Mouse (Mus musculus) hindbrain, embryonic 10.5 days (tissue): ENCODE measurements around the gene Crtac1. TPM values are rescaled to one million over a fixed set of nuclear protein-coding genes. Genes with fewer than 3 reads are reported as not detected.
A peak's percentile ranks its signal among the peaks of the same experiment; 100 is the strongest.

Experiments
- DNase-seq: peaks from one replicate; pipeline ENCODE4 v3.0.0-alpha.2; 2017; ENCODE audit warnings: low spot score
- H3K27ac ChIP-seq: fragments of 300-500 bp; sonication (generic); 2 replicates; pipeline ENCODE4 v1.5.1; 2016; ENCODE audit warnings: mild to moderate bottlenecking, moderate library complexity
- H3K27me3 ChIP-seq: fragments of 300-500 bp; sonication (generic); 2 replicates; pipeline ENCODE4 v1.6.1; 2016; ENCODE audit warnings: mild to moderate bottlenecking; ENCODE audit not compliant: poor library complexity, insufficient read depth, severe bottlenecking
- H3K36me3 ChIP-seq: fragments of 300-500 bp; sonication (generic); 2 replicates; pipeline ENCODE4 v1.6.1; 2016; ENCODE audit warnings: mild to moderate bottlenecking, moderate library complexity
- H3K4me1 ChIP-seq: fragments of 300-500 bp; sonication (generic); replicated peaks from 2 replicates; pipeline ENCODE4 v1.6.1; 2016; ENCODE audit warnings: mild to moderate bottlenecking
- H3K4me3 ChIP-seq: fragments of 300-500 bp; sonication (generic); 2 replicates; pipeline ENCODE4 v1.5.1; 2016; ENCODE audit warnings: mild to moderate bottlenecking, moderate library complexity
- H3K9me3 ChIP-seq: fragments of 300-500 bp; sonication (generic); 2 replicates; pipeline ENCODE4 v1.6.1; 2016; ENCODE audit warnings: mild to moderate bottlenecking, moderate library complexity
- WGBS: fragments of 180-500 bp; shearing (Covaris S2); methylation state at CpG from one replicate; pipeline ENCODE4 v1.1.7; 2016; 5-methylcytosine and 5-hydroxymethylcytosine counted together
- polyA plus RNA-seq: library from polyadenylated mRNA; unstranded; fragments of >200 nt; fragmentation: Nextera tagmentation; extraction: Ambion mirVana; gene quantifications from 2 replicates; pipeline ENCODE4 v1.2.1, GENCODE M21; 2016

Gene Crtac1
- polyA plus RNA-seq, 1 experiment from 2014 or later: 8.8 TPM

DNA sequence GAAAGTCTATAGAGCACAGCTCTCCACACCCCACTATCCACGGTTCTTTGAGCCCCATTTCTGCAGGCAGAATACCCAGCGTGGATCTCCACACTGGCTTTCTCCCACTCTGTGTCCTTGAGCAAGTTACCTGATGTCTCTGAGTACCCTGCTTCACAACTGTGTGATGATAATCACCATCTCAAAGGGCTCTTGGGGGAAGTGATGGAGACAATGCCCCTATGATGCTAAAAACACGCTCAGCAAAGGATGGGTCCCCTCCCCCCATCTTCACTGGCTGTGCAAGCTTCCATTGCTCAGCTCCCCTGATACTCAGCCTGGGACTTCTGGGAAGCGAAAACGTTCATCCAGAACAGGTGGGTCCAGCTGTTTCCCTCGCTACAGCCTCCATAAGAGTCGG is 73.2 kb downstream of the Crtac1 start:
- WGBS: 61% methylated on average over 7 of the region's 7 CpGs
- H3K9me3 ChIP-seq: peaks cover 4% of the 10 kb centered on the region
- H3K4me3 ChIP-seq: no peak overlapping the region
- no peaks in the 10 kb centered on the region for H3K36me3 ChIP-seq
- H3K4me1 ChIP-seq: peaks cover 14% of the 10 kb centered on the region
- H3K27me3 ChIP-seq: no peaks in the 10 kb centered on the region
- no peak overlapping the region for H3K27ac ChIP-seq
- no peak for DNase-seq

DNA sequence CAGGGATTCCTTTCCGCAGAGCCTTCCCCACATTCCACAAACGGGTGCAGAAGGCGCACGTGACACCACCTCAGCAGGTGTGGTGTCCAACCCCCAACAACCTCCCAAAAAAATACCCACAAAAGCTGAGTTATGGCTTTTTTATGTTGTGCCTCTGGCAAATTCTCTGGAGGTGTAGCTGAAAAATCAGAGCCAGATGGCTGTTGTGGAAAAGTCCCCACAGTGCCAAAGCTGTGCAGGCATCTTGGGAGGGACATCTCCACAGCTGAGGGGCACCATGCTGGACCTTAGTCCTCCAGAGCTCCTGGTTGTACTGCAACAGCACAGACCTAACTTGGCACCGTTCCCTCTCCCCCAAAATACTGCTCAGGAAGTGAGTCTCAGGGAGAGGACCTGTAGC is 74.7 kb downstream of the Crtac1 start:
- H3K4me1 ChIP-seq: peaks cover 14% of the 10 kb centered on the region
- H3K36me3 ChIP-seq: no peaks in the 10 kb centered on the region
- no peaks in the 10 kb centered on the region for H3K27me3 ChIP-seq
- H3K27ac ChIP-seq: no peak overlapping the region
- 82% methylated on average over 5 of the region's 5 CpGs for WGBS
- H3K9me3 ChIP-seq: no peaks in the 10 kb centered on the region
- no peak for DNase-seq
- no peak overlapping the region for H3K4me3 ChIP-seq

DNA sequence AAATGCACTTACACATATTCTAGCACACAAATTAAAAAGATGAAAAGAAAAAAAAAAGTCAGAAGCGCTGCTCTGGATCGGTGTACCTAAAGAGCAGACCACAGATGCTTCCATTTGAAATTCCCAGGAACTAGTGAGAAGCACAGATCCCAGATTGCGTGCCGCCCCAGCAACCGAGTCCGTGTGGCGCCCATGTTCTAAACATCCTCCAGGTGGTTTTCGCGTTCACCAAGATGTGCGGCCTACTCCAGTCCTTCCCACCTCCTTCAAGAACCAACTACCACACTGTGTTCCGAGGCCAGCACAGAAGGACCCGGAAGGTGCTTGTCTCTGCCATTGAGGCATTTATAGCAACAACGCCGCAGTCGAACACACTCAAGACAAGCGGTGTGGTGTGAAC is 76.1 kb downstream of the Crtac1 start:
- no peak for DNase-seq
- no peak overlapping the region for H3K4me3 ChIP-seq
- no peaks in the 10 kb centered on the region for H3K36me3 ChIP-seq
- no peaks in the 10 kb centered on the region; the same call in 1 of the 2 replicates for H3K9me3 ChIP-seq
- H3K4me1 ChIP-seq: peaks cover 14% of the 10 kb centered on the region
- 93% methylated on average over 16 of the region's 16 CpGs for WGBS
- no peaks in the 10 kb centered on the region for H3K27me3 ChIP-seq
- H3K27ac ChIP-seq: no peak overlapping the region

DNA sequence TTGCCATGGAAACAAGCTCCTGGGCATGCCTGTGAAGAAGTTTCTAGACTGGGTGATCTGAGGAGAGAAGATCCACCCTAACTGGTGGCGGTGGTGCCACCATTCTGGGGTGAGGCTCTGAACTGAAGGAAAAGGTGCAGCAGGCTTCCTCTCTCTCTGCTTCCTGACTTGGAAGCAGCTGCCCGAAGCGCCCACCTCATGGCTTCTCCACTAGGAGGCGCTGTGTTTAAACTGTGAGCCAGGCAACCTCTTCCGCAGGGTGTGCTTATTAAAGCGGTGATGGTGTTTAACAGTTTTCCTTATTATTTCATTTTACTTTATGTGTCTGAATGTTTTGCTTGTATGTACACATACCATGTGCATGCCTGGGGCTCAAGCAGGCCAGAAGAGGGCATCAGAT is 90.4 kb downstream of the Crtac1 start:
- 46% methylated on average over 6 of the region's 6 CpGs for WGBS
- Histone ChIP-seq H3K4me1 (no peaks in the 10 kb centered on the region), H3K36me3 (no peaks in the 10 kb centered on the region), H3K4me3 (no peak overlapping the region), H3K27me3 (no peaks in the 10 kb centered on the region), H3K27ac (no peak overlapping the region), H3K9me3 (no peaks in the 10 kb centered on the region)
- DNase-seq: peak; percentile 51

DNA sequence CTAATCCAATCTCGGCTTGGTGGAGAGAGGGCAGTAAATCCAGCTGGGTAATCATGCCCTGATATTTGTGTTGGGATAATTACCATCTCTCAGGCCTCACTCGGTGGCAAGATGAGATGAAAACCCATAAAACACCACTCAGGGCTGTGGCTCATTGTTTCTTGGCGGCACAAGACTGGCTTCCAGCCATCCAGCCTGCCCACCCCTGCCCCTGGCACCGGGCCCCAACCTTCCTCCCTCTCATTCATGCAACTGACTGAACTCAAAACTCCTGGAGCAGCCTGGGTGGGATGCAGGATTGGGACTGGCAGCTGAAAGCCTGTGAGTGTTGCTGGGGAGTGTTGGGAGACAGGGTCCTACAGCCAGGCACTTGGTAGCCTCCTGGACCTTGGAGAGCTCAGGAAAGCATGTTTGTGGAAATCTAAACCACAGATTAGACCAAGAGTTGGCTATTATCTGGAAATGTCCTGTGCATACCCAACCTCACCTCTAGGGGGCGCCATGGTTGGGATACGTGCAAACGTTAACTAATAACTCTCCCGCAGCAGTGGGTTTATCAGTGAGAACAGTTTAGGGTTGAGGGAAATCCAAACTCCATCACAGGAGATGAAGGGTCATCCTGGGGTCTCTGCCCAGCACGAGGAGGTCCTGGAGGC is 99.4 kb downstream of the Crtac1 start:
- Histone ChIP-seq H3K4me3 (no peak overlapping the region), H3K27ac (no peak overlapping the region), H3K4me1 (0 out of 2 replicates have a peak, but pooled peaks cover under 1% of the 10 kb centered on the region), H3K9me3 (no peaks in the 10 kb centered on the region), H3K27me3 (peaks cover 9% of the 10 kb centered on the region; the same call in 1 of the 2 replicates), H3K36me3 (no peaks in the 10 kb centered on the region)
- 60% methylated on average over 9 of the region's 9 CpGs for WGBS
- DNase-seq: no peak

DNA sequence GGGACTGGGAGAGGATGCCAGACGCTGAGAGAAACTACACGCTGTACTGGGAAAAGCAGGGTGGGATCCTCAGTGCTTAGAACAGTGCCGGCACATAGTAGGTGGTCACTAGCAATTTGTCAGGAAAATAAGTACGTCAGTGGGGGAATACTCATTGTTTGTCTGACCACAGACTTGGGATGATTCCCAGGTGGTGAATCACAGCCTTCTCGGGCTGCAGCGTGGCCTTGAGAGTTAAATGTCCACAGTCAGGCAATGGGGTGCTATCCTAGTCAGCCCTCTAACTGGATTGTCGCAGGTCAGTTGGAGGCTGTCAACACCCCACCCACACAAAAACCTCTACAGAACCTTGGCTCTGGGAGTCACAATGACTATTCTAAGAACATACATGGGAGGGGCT is 100.1 kb downstream of the Crtac1 start:
- Histone ChIP-seq H3K27ac (no peak overlapping the region), H3K4me3 (no peak overlapping the region), H3K27me3 (peaks cover 11% of the 10 kb centered on the region), H3K36me3 (no peaks in the 10 kb centered on the region), H3K9me3 (no peaks in the 10 kb centered on the region), H3K4me1 (peaks cover 8% of the 10 kb centered on the region)
- 87% methylated on average over 7 of the region's 7 CpGs for WGBS
- no peak for DNase-seq

DNA sequence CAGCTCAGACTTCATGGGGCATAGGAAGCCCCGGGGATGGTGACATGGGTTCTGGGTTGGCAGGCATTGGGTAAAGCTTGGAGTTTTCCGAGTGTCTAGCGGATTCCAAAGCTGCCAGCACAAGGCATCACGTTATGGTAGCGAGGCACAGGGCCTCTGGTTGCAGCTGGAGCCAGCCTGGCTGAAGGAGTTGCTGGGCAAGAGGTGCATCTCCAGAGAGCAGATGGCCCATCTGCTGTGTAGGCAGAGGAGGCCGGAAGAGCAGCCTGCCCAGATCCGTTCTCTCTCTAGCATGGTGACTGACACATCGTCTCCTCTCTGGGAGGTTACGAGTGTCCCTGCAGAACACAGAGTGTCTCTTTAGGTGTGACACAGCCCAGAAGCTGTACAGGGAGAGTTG is 103.4 kb downstream of the Crtac1 start:
- DNase-seq: no peak
- no peaks in the 10 kb centered on the region for H3K9me3 ChIP-seq
- no peak overlapping the region for H3K27ac ChIP-seq
- peaks cover 14% of the 10 kb centered on the region for H3K4me1 ChIP-seq
- no peak overlapping the region for H3K4me3 ChIP-seq
- WGBS: 82% methylated on average over 9 of the region's 9 CpGs
- peaks cover 38% of the 10 kb centered on the region for H3K27me3 ChIP-seq
- no peaks in the 10 kb centered on the region for H3K36me3 ChIP-seq

DNA sequence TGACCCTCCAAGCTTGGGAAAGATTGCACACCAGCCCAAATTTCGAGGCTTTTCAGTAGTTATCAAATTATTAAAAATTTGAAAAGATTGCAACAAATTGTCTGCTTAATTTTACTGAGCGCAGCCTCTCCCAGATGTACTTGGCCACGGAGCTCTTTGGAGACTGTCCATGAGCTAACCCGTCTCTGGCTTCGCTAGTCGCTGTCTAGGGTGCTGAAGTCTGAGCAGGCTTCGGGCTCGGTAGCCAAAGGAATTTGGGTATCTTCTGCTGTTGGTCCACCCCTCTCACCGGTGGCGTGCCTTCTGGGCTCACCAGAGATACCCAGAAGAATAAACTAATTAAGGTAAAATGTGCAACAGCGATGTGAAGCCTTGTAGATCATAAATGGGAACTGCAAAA is 105.7 kb downstream of the Crtac1 start:
- no peak overlapping the region for H3K27ac ChIP-seq
- H3K27me3 ChIP-seq: peaks cover 43% of the 10 kb centered on the region
- peak; percentile 71 for DNase-seq
- no peak overlapping the region for H3K4me3 ChIP-seq
- 10% methylated on average over 11 of the region's 11 CpGs for WGBS
- no peaks in the 10 kb centered on the region for H3K36me3 ChIP-seq
- H3K9me3 ChIP-seq: no peaks in the 10 kb centered on the region
- peaks cover 31% of the 10 kb centered on the region for H3K4me1 ChIP-seq

DNA sequence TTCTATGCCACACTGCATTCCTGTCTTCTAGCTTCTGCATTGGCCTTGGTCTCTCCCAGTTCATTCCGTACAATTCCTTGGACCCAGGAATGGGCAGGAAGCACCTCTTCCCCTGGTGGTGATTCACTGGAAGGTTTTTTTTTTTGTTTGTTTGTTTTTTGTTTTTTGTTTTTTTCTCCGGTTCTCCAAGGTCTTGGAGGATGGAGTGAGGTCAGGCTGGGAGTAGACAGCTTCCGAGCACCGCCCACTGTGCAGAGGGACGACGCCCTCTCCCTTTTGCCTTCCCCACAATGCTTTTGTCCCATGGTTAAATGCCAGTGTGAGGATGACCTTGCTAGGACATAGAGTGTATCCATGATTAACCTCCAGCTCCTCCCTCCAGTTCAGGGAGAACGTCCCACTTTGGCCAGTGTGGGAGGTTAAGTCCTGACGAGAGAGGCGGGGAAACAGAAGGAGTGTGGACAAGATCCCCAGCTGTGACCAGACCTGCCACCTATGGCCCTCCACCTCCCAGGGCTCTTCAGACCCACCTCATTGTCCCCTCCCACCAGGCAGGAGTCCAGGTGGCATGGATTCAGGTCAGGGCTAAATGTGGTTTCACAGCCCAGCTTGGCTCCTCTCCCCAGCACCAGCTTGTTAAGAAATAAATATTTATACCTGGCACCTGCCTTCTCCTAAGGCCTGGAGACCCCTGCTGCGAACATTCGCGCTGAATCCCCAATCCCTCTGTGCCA is 109.1 kb downstream of the Crtac1 start:
- no peaks in the 10 kb centered on the region for H3K9me3 ChIP-seq
- no peaks in the 10 kb centered on the region for H3K36me3 ChIP-seq
- no peak for DNase-seq
- H3K4me3 ChIP-seq: no peak overlapping the region
- peaks cover 61% of the 10 kb centered on the region for H3K27me3 ChIP-seq
- WGBS: 38% methylated on average over 12 of the region's 12 CpGs
- H3K4me1 ChIP-seq: peaks cover 51% of the 10 kb centered on the region
- no peak overlapping the region for H3K27ac ChIP-seq

DNA sequence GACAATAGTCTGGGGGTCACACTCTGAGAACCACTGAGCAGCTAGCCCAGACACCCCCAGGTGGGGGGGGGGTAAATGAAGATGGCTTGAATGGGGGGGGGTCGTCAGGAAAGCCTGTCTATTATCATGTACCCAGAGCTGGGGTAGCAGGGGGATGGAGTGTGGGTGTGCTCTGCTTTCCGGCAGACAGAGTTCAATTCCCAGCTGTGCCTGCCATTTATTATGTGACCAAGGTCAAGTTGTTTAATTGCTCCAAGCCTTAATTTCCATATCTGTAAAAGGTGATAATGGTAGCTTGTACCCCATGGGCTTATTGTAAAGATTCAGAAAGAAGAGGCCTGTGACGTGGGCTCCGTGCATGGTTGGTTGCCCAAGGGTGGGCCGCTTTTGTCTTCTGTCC is 109.6 kb downstream of the Crtac1 start:
- no peak overlapping the region for H3K4me3 ChIP-seq
- DNase-seq: no peak
- no peaks in the 10 kb centered on the region for H3K9me3 ChIP-seq
- peaks cover 53% of the 10 kb centered on the region for H3K4me1 ChIP-seq
- peaks cover 67% of the 10 kb centered on the region for H3K27me3 ChIP-seq
- 0 out of 2 replicates have a peak overlapping the region, but pooled peaks have one; percentile 17 for H3K27ac ChIP-seq
- H3K36me3 ChIP-seq: no peaks in the 10 kb centered on the region
- 31% methylated on average over 5 of the region's 5 CpGs for WGBS

DNA sequence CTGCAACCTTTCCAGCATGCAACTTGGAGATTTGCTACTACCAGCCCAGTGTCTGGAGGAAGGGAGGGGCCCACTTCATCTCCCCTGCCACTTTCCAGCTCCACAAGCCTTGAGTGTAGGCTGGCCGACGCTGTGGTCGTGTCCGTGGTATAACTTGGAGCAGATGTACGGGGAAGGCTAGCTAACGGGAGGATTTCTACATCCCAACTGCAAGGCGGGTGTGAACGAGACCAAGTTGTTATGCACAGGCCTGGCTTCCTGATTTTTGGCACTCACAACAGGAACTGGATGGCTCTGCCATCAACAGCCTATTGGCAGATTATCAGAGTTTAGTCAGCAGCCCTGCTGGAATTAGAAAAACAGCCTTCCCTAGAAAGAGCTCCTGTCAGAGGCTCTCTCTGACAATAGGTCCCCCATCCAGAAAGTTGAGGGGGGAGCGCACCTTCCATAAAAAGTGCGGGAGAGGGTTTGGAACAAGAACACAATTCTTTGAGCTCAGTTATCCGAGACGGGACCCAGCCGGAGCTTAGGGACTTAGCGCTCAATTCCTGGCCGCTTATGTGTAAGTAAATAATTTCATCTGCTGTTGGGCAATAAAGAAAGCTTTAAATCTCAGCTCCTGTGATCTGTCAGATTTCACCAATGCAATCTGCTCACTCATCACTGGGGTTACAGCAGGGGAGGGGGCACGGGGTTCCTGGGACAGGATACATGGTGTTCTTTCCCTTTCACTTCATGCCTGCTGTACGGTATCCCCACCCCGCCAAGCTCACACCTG is 113.7 kb downstream of the Crtac1 start:
- Histone ChIP-seq H3K27me3 (peaks cover 46% of the 10 kb centered on the region), H3K27ac (peak overlapping the region; percentile 57; the same call in 1 of the 2 replicates), H3K4me1 (peaks cover 63% of the 10 kb centered on the region), H3K9me3 (no peaks in the 10 kb centered on the region), H3K36me3 (no peaks in the 10 kb centered on the region), H3K4me3 (no peak overlapping the region)
- DNase-seq: no peak
- WGBS: 64% methylated on average over 18 of the region's 18 CpGs

DNA sequence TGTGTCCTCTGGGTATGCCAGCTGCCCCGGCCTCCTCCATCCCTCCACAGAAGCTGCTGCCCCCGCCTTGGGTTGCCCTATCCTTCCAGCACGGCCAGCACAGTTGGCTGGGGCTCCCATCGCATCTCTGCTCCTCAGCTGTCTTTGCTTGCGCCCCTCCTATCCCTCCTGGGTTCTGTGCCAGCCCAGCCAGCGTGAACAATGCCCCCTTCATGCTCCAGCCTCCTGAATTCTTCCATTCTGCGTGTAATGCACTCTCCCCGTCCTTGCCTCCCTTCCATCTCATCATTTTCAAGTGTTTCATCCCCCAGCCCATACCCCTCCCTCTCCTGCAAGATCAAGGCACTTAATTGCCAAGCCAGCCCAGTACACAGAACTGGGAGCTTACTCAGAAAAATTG is 114.6 kb downstream of the Crtac1 start:
- H3K27ac ChIP-seq: peak overlapping the region; percentile 66; the same call in 1 of the 2 replicates
- 75% methylated on average over 8 of the region's 8 CpGs for WGBS
- H3K27me3 ChIP-seq: peaks cover 43% of the 10 kb centered on the region
- peaks cover 60% of the 10 kb centered on the region for H3K4me1 ChIP-seq
- H3K36me3 ChIP-seq: no peaks in the 10 kb centered on the region
- no peak for DNase-seq
- H3K4me3 ChIP-seq: no peak overlapping the region
- H3K9me3 ChIP-seq: no peaks in the 10 kb centered on the region

DNA sequence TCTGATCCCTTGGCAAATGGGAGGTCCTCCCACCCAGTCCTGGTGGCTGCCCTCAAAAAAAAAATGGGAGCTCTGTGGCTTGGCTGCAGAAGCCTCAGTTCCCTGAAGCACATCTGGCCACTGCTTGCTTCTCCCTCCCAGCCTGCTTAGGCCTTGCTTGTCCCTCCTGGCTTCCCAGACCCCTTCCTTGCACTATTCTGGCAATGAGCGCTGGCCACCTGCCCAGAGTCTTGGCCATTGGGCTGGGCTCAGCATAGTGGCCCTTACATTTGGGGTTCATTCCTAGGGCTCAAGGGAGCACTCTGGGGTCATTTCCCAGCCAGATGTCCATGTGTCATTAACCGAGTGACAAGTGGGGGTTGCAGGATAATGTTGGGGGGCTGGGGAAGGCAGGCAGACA is 115.1 kb downstream of the Crtac1 start:
- WGBS: 91% methylated on average over 2 of the region's 2 CpGs
- Histone ChIP-seq H3K4me3 (no peak overlapping the region), H3K27me3 (peaks cover 43% of the 10 kb centered on the region), H3K36me3 (no peaks in the 10 kb centered on the region), H3K9me3 (no peaks in the 10 kb centered on the region), H3K27ac (peak overlapping the region; percentile 66; the same call in 1 of the 2 replicates), H3K4me1 (peaks cover 55% of the 10 kb centered on the region)
- no peak for DNase-seq
